Mouse (Mus musculus) limb, embryonic 11.5 days (tissue): ENCODE results near the gene Grhl3. TPM values are rescaled to one million over a fixed set of nuclear protein-coding genes. Genes with fewer than 3 reads are reported as not detected.

Experiments
- ATAC-seq: fragments of 200-750 bp; cut with Nextera tagmentation; 2 replicates; pipeline ENCODE4 v1.8.0; 2017; ENCODE audit warnings: low read depth; ENCODE audit not compliant: insufficient number of reproducible peaks, low FRiP score, low TSS enrichment
- DNase-seq: peaks from one replicate; pipeline ENCODE4 v3.0.0-alpha.2; 2015; ENCODE audit warnings: low spot score
- H3K27ac ChIP-seq: fragments of 300-500 bp; sonication (generic); replicated peaks from 2 replicates; pipeline ENCODE4 v1.5.1; 2014; ENCODE audit warnings: low read depth, mild to moderate bottlenecking, low read length
- H3K27me3 ChIP-seq: fragments of 300-500 bp; sonication (generic); 2 replicates; pipeline ENCODE4 v1.6.1; 2014; ENCODE audit warnings: mild to moderate bottlenecking, low read length, mixed read lengths; ENCODE audit not compliant: control insufficient read depth, insufficient read depth
- H3K36me3 ChIP-seq: fragments of 300-500 bp; sonication (generic); 2 replicates; pipeline ENCODE4 v1.6.1; 2014; ENCODE audit warnings: mild to moderate bottlenecking, low read length, moderate library complexity, mixed read lengths; ENCODE audit not compliant: control insufficient read depth, insufficient read depth
- H3K4me1 ChIP-seq: fragments of 300-500 bp; sonication (generic); 2 replicates; pipeline ENCODE4 v1.6.1; 2014; ENCODE audit warnings: low read length, mixed read lengths; ENCODE audit not compliant: control insufficient read depth, insufficient read depth
- H3K4me2 ChIP-seq: fragments of 300-500 bp; sonication (generic); 2 replicates; pipeline ENCODE4 v1.6.1; 2014; ENCODE audit warnings: low read depth, mild to moderate bottlenecking, moderate library complexity; ENCODE audit not compliant: severe bottlenecking
- H3K4me3 ChIP-seq: fragments of 300-500 bp; sonication (generic); 2 replicates; pipeline ENCODE4 v1.5.1; 2014; ENCODE audit warnings: low read depth, low read length
- H3K9ac ChIP-seq: fragments of 300-500 bp; sonication (generic); 2 replicates; pipeline ENCODE4 v1.6.1; 2014; ENCODE audit warnings: mild to moderate bottlenecking, low read length
- H3K9me3 ChIP-seq: fragments of 300-500 bp; sonication (generic); 2 replicates; pipeline ENCODE4 v1.6.1; 2016; ENCODE audit warnings: low read length; ENCODE audit not compliant: control insufficient read depth
- WGBS: fragments of 180-500 bp; shearing (Covaris S2); extraction: QIAGEN DNeasy Blood & Tissue Kit; methylation state at CpG from one replicate; pipeline ENCODE4 v1.1.7; 2014; 5-methylcytosine and 5-hydroxymethylcytosine counted together
- polyA plus RNA-seq: library from polyadenylated mRNA; unstranded; fragments of >200 nt; fragmentation: Nextera tagmentation; extraction: Ambion mirVana; gene quantifications from 2 replicates; pipeline ENCODE4 v1.2.1, GENCODE M21; 2014

Grhl3 gene
- polyA plus RNA-seq, 1 experiment from 2014 or later: 8.3 TPM

- Histone ChIP-seq H3K4me1 (no peaks in the 10 kb centered on the region), H3K27ac (no peak overlapping the region), H3K36me3 (no peaks in the 10 kb centered on the region), H3K27me3 (no peaks in the 10 kb centered on the region), H3K9me3 (no peaks in the 10 kb centered on the region), H3K9ac (no peak overlapping the region), H3K4me3 (no peak overlapping the region), H3K4me2 (no peak overlapping the region)
- DNase-seq (no peak), ATAC-seq (no peak)
- WGBS: 83% methylated on average over 3 of the region's 3 CpGs
Observed at GRCm38 (mm10) chr4:135499831-135500230, 73.6 kb downstream of the Grhl3 start.

- H3K27me3 ChIP-seq: no peaks in the 10 kb centered on the region
- WGBS: 82% methylated on average over 6 of the region's 6 CpGs
Observed at GRCm38 (mm10) chr4:135498136-135498535, 75.3 kb downstream of the Grhl3 start.

DNA sequence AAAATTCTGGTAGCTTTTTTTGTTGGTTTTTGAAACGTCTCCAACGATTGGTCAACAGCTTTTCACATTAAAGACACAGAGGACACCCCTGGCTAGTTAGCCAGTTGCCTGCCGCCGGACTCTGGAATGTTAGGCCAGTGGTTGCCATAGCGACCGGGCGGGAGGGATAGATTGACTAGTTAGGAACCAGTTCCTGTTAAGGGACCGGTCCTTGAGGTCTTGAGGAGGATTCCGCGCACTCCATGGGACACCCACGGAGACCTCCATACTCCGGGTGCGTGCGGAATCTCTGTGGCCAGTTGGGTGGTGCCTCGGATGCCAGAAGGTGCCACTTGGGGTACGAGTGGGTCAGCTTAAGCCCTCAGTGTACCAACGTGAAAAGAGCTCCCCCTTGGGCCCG is 77.6 kb downstream of the Grhl3 start:
- Histone ChIP-seq H3K27ac (no peak overlapping the region), H3K9me3 (no peaks in the 10 kb centered on the region), H3K4me1 (no peaks in the 10 kb centered on the region; the same call in 1 of the 2 replicates), H3K4me2 (peak overlapping the region; percentile 93), H3K9ac (no peak overlapping the region), H3K4me3 (no peak overlapping the region), H3K36me3 (no peaks in the 10 kb centered on the region), H3K27me3 (0 out of 2 replicates have a peak, but pooled peaks cover 2% of the 10 kb centered on the region)
- DNase-seq: peak; percentile 83
- no peak for ATAC-seq
- WGBS: 17% methylated on average over 18 of the region's 18 CpGs

More at GRCm38 (mm10) chr4:135498136-135498535, 75.3 kb downstream of the Grhl3 start:
- no peaks in the 10 kb centered on the region for H3K36me3 ChIP-seq
- no peaks in the 10 kb centered on the region for H3K9me3 ChIP-seq
- no peak overlapping the region for H3K9ac ChIP-seq
- ATAC-seq (no peak), DNase-seq (no peak)
- no peak overlapping the region for H3K4me3 ChIP-seq
- H3K4me2 ChIP-seq: no peak overlapping the region
- no peaks in the 10 kb centered on the region; the same call in 1 of the 2 replicates for H3K4me1 ChIP-seq
- no peak overlapping the region for H3K27ac ChIP-seq

DNA sequence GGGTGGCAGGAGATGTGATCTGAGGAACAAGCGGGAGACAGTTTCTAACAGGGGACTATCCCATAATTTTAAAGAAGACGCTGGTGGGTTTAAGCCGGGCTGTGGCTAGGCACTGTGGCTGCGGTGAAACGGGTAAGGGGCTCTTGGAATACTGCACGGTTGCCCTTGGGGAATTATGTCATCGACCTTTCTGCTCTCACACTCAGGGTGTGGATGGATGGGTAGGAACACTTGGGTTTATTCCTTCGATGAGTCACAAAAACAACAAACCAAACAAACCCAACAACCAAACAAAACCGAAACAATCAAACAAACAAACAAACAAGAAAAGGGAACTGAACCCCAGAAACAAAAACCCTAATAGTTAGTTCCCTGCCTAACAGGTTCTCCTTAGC is 78.0 kb downstream of the Grhl3 start:
- Histone ChIP-seq H3K9ac (no peak overlapping the region), H3K9me3 (no peaks in the 10 kb centered on the region), H3K36me3 (no peaks in the 10 kb centered on the region), H3K4me2 (peak overlapping the region; percentile 93), H3K4me1 (no peaks in the 10 kb centered on the region; the same call in 1 of the 2 replicates), H3K4me3 (peak overlapping the region; percentile 63), H3K27ac (no peak overlapping the region), H3K27me3 (0 out of 2 replicates have a peak, but pooled peaks cover 2% of the 10 kb centered on the region)
- 14% methylated on average over 9 of the region's 9 CpGs for WGBS
- DNase-seq: no peak
- no peak for ATAC-seq

- Histone ChIP-seq H3K4me2 (peak within 1 kb of the TSS; percentile 93), H3K36me3 (no peaks in the 10 kb centered on the region), H3K9ac (no peak within 1 kb of the TSS), H3K27ac (no peak within 1 kb of the TSS), H3K27me3 (0 out of 2 replicates have a peak, but pooled peaks cover 2% of the 10 kb centered on the region), H3K4me3 (peak within 1 kb of the TSS; percentile 63), H3K4me1 (no peaks in the 10 kb centered on the region; the same call in 1 of the 2 replicates), H3K9me3 (no peaks in the 10 kb centered on the region)
- peak; percentile 91 for ATAC-seq
- under 1% methylated on average over 53 of the region's 53 CpGs for WGBS
- peak; percentile 91 for DNase-seq
Observed at GRCm38 (mm10) chr4:135494521-135495396, 78.7 kb downstream of the Grhl3 start, which contains the start of the genes Stpg1 and Nipal3. Stpg1 (plus strand) TSS chr4:135494790. Nipal3 (minus strand) TSS chr4:135495038.

GRCm38 (mm10) chr4:135493691-135494520 is 79.5 kb downstream of the Grhl3 start:
- peak overlapping the region; percentile 63 for H3K4me3 ChIP-seq
- peak overlapping the region; percentile 93 for H3K4me2 ChIP-seq
- no peak overlapping the region for H3K9ac ChIP-seq
- WGBS: 4% methylated on average over 33 of the region's 33 CpGs
- DNase-seq (peak; percentile 50), ATAC-seq (no peak)
- no peaks in the 10 kb centered on the region; the same call in 1 of the 2 replicates for H3K4me1 ChIP-seq
- H3K27ac ChIP-seq: no peak overlapping the region
- no peaks in the 10 kb centered on the region for H3K36me3 ChIP-seq
- H3K9me3 ChIP-seq: no peaks in the 10 kb centered on the region
- 0 out of 2 replicates have a peak, but pooled peaks cover 2% of the 10 kb centered on the region for H3K27me3 ChIP-seq

- Histone ChIP-seq H3K4me2 (peak overlapping the region; percentile 93; the same call in 1 of the 2 replicates), H3K9ac (no peak overlapping the region), H3K36me3 (no peaks in the 10 kb centered on the region), H3K27ac (no peak overlapping the region), H3K27me3 (0 out of 2 replicates have a peak, but pooled peaks cover 2% of the 10 kb centered on the region), H3K9me3 (no peaks in the 10 kb centered on the region), H3K4me3 (no peak overlapping the region; the same call in 1 of the 2 replicates), H3K4me1 (no peaks in the 10 kb centered on the region; the same call in 1 of the 2 replicates)
- ATAC-seq (no peak), DNase-seq (no peak)
- 63% methylated on average over 4 of the region's 4 CpGs for WGBS
Observed at GRCm38 (mm10) chr4:135493271-135493670, 80.2 kb downstream of the Grhl3 start.
